Mouse (Mus musculus) lung, embryonic 14.5 days (tissue): ENCODE data around the gene Rom1. TPM values are rescaled to one million over a fixed set of nuclear protein-coding genes. Genes with fewer than 3 reads are reported as not detected.

Experiments used
- ATAC-seq: fragments of 200-750 bp; cut with Nextera tagmentation; 2 replicates; pipeline ENCODE4 v1.8.0; 2017; ENCODE audit warnings: mild to moderate bottlenecking, moderate TSS enrichment, moderate library complexity; ENCODE audit not compliant: insufficient read depth
- DNase-seq: peaks from one replicate; pipeline ENCODE4 v3.0.0-alpha.2; 2015
- H3K27ac ChIP-seq: fragments of 300-500 bp; sonication (generic); 2 replicates; pipeline ENCODE4 v1.5.1; 2014; ENCODE audit warnings: low read depth, mild to moderate bottlenecking, moderate library complexity
- H3K27me3 ChIP-seq: fragments of 300-500 bp; sonication (generic); 2 replicates; pipeline ENCODE4 v1.6.1; 2014; ENCODE audit warnings: low read length, control low read depth; ENCODE audit not compliant: insufficient read depth
- H3K36me3 ChIP-seq: fragments of 300-500 bp; sonication (generic); 2 replicates; pipeline ENCODE4 v1.6.1; 2014; ENCODE audit warnings: control low read depth; ENCODE audit not compliant: insufficient read depth
- H3K4me1 ChIP-seq: fragments of 300-500 bp; sonication (generic); 2 replicates; pipeline ENCODE4 v1.6.1; 2014; ENCODE audit warnings: antibody characterized with exemption, control low read depth; ENCODE audit not compliant: insufficient read depth
- H3K4me2 ChIP-seq: fragments of 300-500 bp; sonication (generic); 2 replicates; pipeline ENCODE4 v1.6.1; 2014; ENCODE audit warnings: mild to moderate bottlenecking
- H3K4me3 ChIP-seq: fragments of 300-500 bp; sonication (generic); 2 replicates; pipeline ENCODE4 v1.5.1; 2014; ENCODE audit warnings: low read depth, low read length
- H3K9ac ChIP-seq: fragments of 300-500 bp; sonication (generic); 2 replicates; pipeline ENCODE4 v1.6.1; 2014
- H3K9me3 ChIP-seq: fragments of 300-500 bp; sonication (generic); 2 replicates; pipeline ENCODE4 v1.6.1; 2016; ENCODE audit warnings: low read depth, low read length, control low read depth
- CTCF ChIP-seq: IDR thresholded peaks from 2 replicates; pipeline ENCODE4 v1.5.1; 2016; ENCODE audit warnings: antibody characterized with exemption, low read depth
- WGBS: fragments of 180-500 bp; shearing (Covaris S2); extraction: QIAGEN DNeasy Blood & Tissue Kit; methylation state at CpG from one replicate; pipeline ENCODE4 v1.1.7; 2014; 5-methylcytosine and 5-hydroxymethylcytosine counted together
- polyA plus RNA-seq: library from polyadenylated mRNA; unstranded; fragments of >200 nt; fragmentation: Nextera tagmentation; extraction: Ambion mirVana; gene quantifications from 2 replicates; pipeline ENCODE4 v1.2.1, GENCODE M21; 2014

The Rom1 gene
- polyA plus RNA-seq, 1 experiment from 2014 or later = 1.3 TPM

DNA sequence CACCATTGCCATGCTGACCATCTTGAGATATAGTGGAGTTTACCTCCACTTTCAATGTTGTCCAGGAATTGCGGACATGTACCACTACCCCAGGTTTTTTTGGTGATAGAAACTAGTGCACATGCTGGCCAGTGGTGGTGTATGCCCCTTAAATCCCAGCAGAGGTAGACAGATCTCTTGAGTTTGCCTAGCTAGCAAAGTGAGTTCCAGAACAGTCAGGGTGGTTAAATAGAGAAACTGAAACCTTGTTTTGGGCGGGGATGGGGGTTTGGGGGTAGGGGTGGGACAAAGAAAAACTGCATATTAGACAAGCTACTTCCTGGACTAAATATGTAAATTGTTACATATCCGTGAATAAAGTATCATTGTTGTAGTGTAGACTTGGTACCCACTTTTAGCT, 10.2 kb downstream of the Rom1 start:
- no peak for DNase-seq
- H3K4me3 ChIP-seq = no peak overlapping the region
- no peaks in the 10 kb centered on the region for H3K9me3 ChIP-seq
- H3K4me2 ChIP-seq = no peak overlapping the region
- no peak for TF ChIP-seq CTCF
- 81% methylated on average over 3 of the region's 3 CpGs for WGBS
- H3K36me3 ChIP-seq = peaks cover 42% of the 10 kb centered on the region
- no peak overlapping the region for H3K9ac ChIP-seq
- H3K27ac ChIP-seq = no peak overlapping the region; the same call in 1 of the 2 replicates
- H3K4me1 ChIP-seq = no peaks in the 10 kb centered on the region
- ATAC-seq = no peak
- no peaks in the 10 kb centered on the region for H3K27me3 ChIP-seq

DNA sequence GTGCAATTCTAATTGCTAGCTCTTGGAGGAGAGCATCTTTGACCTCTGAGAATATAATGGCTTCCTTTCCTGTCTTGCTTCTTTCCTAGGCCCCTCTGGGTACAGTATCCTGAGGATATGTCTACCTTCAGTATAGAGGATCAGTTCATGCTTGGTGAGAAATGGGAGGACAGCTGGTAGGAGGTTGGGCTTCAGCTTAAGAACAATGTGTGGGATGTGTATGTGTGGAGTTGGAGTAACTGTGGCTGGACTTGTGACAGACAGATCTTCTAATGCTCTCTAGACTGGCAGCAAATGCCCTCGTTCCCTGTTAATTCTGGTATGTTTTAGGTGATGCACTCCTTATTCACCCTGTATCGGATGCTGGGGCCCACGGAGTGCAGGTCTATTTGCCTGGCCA, 14.9 kb downstream of the Rom1 start:
- Histone ChIP-seq H3K4me1 (no peaks in the 10 kb centered on the region), H3K36me3 (peaks cover 79% of the 10 kb centered on the region), H3K4me3 (no peak overlapping the region), H3K27ac (no peak overlapping the region), H3K9me3 (no peaks in the 10 kb centered on the region), H3K4me2 (no peak overlapping the region), H3K9ac (no peak overlapping the region), H3K27me3 (no peaks in the 10 kb centered on the region)
- DNase-seq (no peak), ATAC-seq (no peak)
- no peak for TF ChIP-seq CTCF
- 95% methylated on average over 3 of the region's 3 CpGs for WGBS

DNA sequence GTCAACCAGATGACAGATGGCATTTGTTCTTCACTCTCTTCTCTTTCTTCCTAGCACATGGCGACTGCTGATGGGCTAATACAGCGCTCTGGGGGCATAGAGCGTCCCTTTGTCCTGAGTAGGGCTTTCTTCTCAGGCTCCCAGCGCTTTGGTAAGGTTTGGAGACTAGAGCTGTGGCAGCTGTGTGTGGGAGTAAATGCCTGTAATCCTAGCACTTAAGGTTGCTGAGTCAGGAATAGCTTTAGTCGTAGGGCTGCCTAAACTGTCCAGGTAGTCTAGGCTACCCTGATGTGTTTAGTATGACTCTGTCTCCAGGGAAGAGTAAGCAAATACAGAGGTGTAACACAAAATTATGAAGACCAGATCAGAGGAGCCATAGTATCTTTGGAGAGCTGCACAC, 17.3 kb downstream of the Rom1 start:
- H3K4me3 ChIP-seq = no peak overlapping the region
- no peaks in the 10 kb centered on the region for H3K9me3 ChIP-seq
- TF ChIP-seq CTCF = no peak
- H3K36me3 ChIP-seq = peaks cover 100% of the 10 kb centered on the region
- no peak for DNase-seq
- H3K27me3 ChIP-seq = no peaks in the 10 kb centered on the region
- no peak overlapping the region for H3K4me2 ChIP-seq
- H3K4me1 ChIP-seq = no peaks in the 10 kb centered on the region
- no peak overlapping the region for H3K27ac ChIP-seq
- no peak for ATAC-seq
- H3K9ac ChIP-seq = no peak overlapping the region
- 90% methylated on average over 5 of the region's 5 CpGs for WGBS

DNA sequence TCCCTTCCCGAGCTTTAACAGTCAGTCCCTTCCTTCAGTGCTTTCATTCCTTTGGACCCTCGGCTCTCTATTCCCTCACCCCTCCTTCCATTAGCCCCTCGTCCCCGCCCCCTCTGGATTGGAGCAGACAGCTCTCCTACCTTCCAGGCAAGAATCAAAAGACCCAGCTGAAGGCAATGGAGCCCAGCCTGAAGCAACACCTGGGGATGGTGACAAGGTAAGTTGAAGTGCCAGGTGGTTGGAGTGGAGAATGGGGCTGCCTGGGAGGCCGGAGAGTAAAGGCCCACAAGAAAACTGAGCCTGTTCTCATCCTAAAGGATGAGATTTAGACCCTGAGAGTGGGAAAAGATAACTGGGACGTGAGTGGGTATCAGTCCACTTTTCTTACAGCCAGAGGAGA, 20.6 kb downstream of the Rom1 start:
- no peak for TF ChIP-seq CTCF
- DNase-seq (no peak), ATAC-seq (no peak)
- Histone ChIP-seq H3K27me3 (no peaks in the 10 kb centered on the region), H3K4me1 (no peaks in the 10 kb centered on the region), H3K4me2 (no peak overlapping the region), H3K9me3 (no peaks in the 10 kb centered on the region), H3K36me3 (peaks cover 99% of the 10 kb centered on the region), H3K4me3 (no peak overlapping the region), H3K27ac (no peak overlapping the region), H3K9ac (no peak overlapping the region)
- 87% methylated on average over 6 of the region's 6 CpGs for WGBS

DNA sequence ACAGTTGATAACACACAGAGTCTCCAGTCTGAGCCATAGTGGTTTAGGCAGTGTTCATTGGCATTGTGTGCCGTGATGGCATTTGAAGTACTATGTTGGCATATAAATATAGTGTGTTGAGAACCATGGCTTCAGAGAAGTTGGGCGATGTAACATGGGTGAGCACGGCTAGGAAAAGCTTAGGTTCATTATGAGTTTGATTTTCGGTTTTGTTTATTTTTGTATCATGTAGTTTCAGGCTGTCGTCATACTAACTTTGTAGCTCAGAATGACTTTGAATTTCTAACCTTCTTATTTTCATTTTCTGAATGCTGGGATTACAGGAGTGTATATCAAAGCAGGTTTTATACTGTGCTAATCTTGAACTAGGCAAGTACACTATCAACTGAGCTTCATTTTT, 25.7 kb downstream of the Rom1 start:
- WGBS = 86% methylated on average over 5 of the region's 5 CpGs

DNA sequence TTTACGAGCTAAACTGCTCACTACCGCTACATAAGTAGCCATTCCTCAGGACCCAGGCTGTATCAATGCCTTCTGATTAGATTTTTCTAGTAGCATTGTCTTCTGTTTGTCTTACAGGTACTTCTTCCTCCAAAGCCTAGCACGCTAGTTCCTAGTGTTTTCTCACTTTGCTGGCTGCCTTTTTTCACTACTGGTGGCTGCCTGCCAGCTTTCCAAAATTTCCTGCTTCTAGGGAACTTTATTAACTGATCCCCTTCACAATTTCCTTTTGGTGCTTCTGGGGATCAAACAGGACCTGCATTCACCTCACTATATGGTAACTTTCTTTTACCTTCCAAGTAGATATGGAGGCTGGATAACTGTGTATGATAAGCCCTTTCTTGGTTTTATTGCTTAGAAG, 30.1 kb downstream of the Rom1 start:
- H3K4me3 ChIP-seq = peak overlapping the region; percentile 89
- 0 out of 2 replicates have a peak, but pooled peaks cover 10% of the 10 kb centered on the region for H3K4me1 ChIP-seq
- 26% methylated on average over 3 of the region's 3 CpGs for WGBS
- peak overlapping the region; percentile 75 for H3K4me2 ChIP-seq
- H3K36me3 ChIP-seq = peaks cover 59% of the 10 kb centered on the region
- no peaks in the 10 kb centered on the region for H3K27me3 ChIP-seq
- peak; percentile 39 for DNase-seq
- ATAC-seq = no peak
- H3K27ac ChIP-seq = no peak overlapping the region; the same call in 1 of the 2 replicates
- no peaks in the 10 kb centered on the region for H3K9me3 ChIP-seq
- peak overlapping the region; percentile 96 for H3K9ac ChIP-seq
- no peak for TF ChIP-seq CTCF

More for the DNA sequence above, 25.7 kb downstream of the Rom1 start:
- ATAC-seq (no peak), DNase-seq (no peak)
- Histone ChIP-seq H3K9ac (no peak overlapping the region), H3K9me3 (no peaks in the 10 kb centered on the region), H3K4me3 (no peak overlapping the region), H3K4me1 (0 out of 2 replicates have a peak, but pooled peaks cover 5% of the 10 kb centered on the region), H3K27ac (no peak overlapping the region), H3K4me2 (no peak overlapping the region), H3K27me3 (no peaks in the 10 kb centered on the region), H3K36me3 (peaks cover 71% of the 10 kb centered on the region)
- TF ChIP-seq CTCF = no peak

DNA sequence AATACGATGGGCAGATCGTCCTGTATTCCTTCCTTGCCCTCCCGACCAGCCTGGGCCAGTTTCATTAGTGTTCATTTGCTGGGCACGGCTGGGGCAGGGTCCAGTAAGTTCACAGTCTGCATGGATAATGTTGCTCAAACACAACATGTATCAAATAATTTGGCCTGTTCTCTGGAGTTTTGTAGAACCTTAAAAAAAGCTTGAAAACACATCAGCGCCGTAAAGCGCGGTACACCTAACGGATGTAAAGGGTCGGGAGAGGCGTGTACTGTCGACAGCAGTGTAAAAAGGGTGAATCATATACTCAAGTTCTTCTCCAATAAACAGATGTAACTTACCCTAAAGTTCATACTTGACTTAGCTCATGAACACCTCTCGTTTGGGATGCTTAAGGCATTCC, 30.6 kb downstream of the Rom1 start:
- ATAC-seq (no peak), DNase-seq (peak; percentile 28)
- Histone ChIP-seq H3K4me1 (peaks cover 14% of the 10 kb centered on the region; the same call in 1 of the 2 replicates), H3K9me3 (no peaks in the 10 kb centered on the region), H3K4me2 (peak overlapping the region; percentile 75), H3K27me3 (no peaks in the 10 kb centered on the region), H3K27ac (peak overlapping the region; percentile 81), H3K9ac (peak overlapping the region; percentile 96), H3K36me3 (peaks cover 53% of the 10 kb centered on the region), H3K4me3 (peak overlapping the region; percentile 89)
- TF ChIP-seq CTCF = no peak
- WGBS = 4% methylated on average over 13 of the region's 13 CpGs
